Mouse (Mus musculus) liver, adult (tissue): ENCODE data around the gene Sema7a.

Source experiments
- GATA4 ChIP-seq: IDR thresholded peaks from 2 replicates; pipeline ENCODE4 v1.6.1; 2014; ENCODE audit warnings: mild to moderate bottlenecking, low read length; ENCODE audit not compliant: insufficient replicate concordance

The Sema7a gene

GRCm38 (mm10) chr9:57999676-58000075, 59.8 kb downstream of the Sema7a start:
- no peak for TF ChIP-seq GATA4

DNA sequence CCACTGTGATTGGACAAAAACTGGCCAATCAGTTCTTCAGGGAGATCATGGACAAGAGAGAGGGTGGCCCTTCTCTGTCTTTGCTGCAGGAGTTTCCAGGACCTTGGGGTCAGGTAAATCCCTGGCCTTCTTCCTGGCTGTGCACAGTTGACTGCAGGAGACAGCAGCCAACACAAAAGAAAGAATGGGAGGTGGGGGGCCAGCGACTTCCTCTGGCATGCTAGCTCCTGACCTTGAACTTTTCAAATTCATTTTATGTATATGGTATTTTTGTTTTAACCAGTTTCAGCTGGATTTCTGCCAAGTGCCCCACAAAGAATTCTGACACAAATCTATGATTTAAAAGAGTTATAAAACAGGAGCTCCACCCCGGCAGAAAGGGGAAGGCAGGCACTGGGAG, 63.4 kb downstream of the Sema7a start:
- no peak for TF ChIP-seq GATA4

DNA sequence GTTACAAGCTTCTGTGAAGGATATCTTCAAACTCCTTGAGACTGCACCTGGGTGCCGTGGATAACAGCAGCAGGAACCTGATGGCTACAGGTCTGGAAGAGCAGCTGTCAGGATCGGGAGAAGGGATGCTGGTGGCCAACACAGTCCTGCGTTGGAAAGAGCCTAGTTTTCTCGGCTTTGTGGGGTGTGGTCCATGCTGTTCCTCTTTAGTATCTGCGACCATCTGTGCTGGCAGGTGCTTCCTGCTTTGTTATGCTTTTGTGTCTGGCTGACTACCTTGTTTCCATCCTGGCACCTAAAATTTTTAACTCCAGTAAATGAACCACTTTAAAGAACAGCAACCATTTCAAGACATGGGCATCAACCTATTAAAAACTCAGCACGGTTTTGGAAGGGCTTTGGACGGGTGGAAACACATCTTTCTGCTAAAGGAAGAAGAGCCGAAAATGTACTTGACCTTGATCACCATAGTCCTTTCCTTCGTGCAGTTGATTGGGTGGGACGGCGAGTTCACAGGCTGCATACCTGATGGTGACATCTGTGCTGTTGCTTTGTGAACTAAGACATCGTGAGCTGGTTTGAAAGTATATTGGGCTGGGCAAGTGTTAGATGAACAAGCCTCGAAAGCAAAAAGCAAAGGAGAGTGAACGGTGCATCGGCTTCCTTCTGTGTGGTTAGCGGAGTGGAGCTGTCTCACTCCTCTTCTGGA, 66.0 kb downstream of the Sema7a start, which contains the start of gene Cyp11a1:
Cyp11a1 (plus strand) TSS at position 659 of the 709 bp plus-strand sequence.
- TF ChIP-seq GATA4, result no peak

GRCm38 (mm10) chr9:58008336-58009014, 68.6 kb downstream of the Sema7a start:
- TF ChIP-seq GATA4, result no peak

GRCm38 (mm10) chr9:58009015-58009362, 69.1 kb downstream of the Sema7a start:
- no peak for TF ChIP-seq GATA4

- TF ChIP-seq GATA4, result no peak
Observed at GRCm38 (mm10) chr9:58009588-58009987, 69.7 kb downstream of the Sema7a start.

GRCm38 (mm10) chr9:58011027-58011426, 71.1 kb downstream of the Sema7a start:
- no peak for TF ChIP-seq GATA4

DNA sequence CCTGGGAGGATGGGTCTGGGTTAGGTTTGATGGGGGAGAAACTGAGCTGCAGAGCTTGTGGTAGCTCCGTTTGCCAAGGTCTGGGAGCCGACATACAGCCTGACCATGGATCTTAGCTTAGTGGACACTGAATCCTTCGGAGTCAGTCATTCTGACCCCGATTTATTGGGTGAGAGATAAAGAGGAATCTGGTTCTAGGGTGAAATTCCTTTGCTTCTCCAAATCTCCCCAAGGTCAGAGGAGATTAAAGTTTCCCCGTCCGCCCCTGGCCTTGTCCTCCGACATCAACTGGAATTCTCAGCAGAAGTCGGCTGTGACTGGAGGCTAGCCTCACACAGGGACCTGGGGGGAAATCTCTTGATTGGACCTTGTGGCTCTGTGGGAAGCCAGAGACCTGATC, 71.6 kb downstream of the Sema7a start:
- TF ChIP-seq GATA4, result no peak
